Mouse (Mus musculus): ENCODE measurements around the gene Glis3.

DNA sequence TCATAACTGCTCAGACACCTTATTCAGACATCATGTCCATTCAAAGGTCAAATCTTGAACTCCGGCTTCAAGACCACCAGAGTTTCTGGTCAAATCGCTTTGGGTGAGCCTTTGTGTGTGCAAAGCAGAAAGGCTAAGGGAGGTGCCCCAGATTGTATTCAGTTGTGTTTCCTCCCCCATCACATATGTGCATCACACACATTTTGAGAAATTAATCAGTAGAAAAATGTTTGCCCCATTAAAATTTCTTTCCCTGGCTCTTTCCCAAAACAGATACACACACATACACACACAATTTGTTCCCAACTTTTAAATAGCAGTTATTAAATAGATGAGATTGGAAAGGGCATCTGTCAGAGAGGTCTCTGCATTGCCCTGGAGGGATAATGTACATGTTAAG is 442.3 kb downstream of the Glis3 start:
- TF ChIP-seq CTCF (IDR thresholded peaks at IDR 0.05; ENCODE audit: low read depth) (no peak), EP300 (IDR thresholded peaks at IDR 0.05; ENCODE audit: low read depth) (no peak)

Data from liver, embryonic 14.5 days (tissue).